9 mouse cellular contexts compared by ENCODE assay signal in genomic region chr6:126497878-126498277, GRCm38 (mm10). TPM values are rescaled to one million over a fixed set of nuclear protein-coding genes. Genes with fewer than 3 reads are reported as not detected.
DNase-seq lines count a peak whose midpoint lies in the region; ATAC-seq and TF ChIP-seq lines count a peak whose summit lies in the region.
"Had no signal": no experiment of that assay in that cellular context is flagged by ENCODE, and none has a peak within 500 bp of the region (broad histone marks: within the 10 kb centered on the region; RNA-seq: fewer than 3 reads in every experiment).

No protein-coding gene starts in this region.

- peaks cover 6% of the 10 kb centered on the region; the same call in 1 of the 2 replicates for H3K9me3 ChIP-seq in forebrain, embryonic 13.5 days (replicated peaks)
- H3K9me3 ChIP-seq in stomach, postnatal 0 days (ENCODE audit: control insufficient read depth, low read length): no peaks in the 10 kb centered on the region

- ATAC-seq in forebrain, embryonic 13.5 days: peak; percentile 55; the same call in 1 of the 2 replicates
- ATAC-seq in stomach, postnatal 0 days (ENCODE audit: low FRiP score, low TSS enrichment): no peak

- H3K27ac ChIP-seq in forebrain, embryonic 13.5 days: no peak overlapping the region
- no peak overlapping the region for H3K27ac ChIP-seq in stomach, postnatal 0 days (replicated peaks)

- peak; percentile 29 to 82 for DNase-seq in adrenal gland, adult (ENCODE audit: inconsistent age in 2 of 2, low spot score in 1 of 2)
- DNase-seq in adrenal gland, adult 8-10 months: no peak
- DNase-seq in thymus, postnatal 4 days: peak; percentile 33
- no peak for DNase-seq in thymus, postnatal 25 days
- peak; percentile 84 to 87 for DNase-seq in kidney, postnatal 4 days
- DNase-seq in lung, postnatal 14 days: peak; percentile 64
- DNase-seq in stomach, postnatal 0 days (ENCODE audit: low spot score): peak; percentile 45

- no peak overlapping the region for H3K9ac ChIP-seq in forebrain, embryonic 13.5 days
- H3K9ac ChIP-seq in stomach, postnatal 0 days (ENCODE audit: low read length): no peak overlapping the region

- no peak overlapping the region for H3K4me3 ChIP-seq in forebrain, embryonic 13.5 days
- no peak overlapping the region for H3K4me3 ChIP-seq in stomach, postnatal 0 days (ENCODE audit: low read depth, low read length)
- H3K4me3 ChIP-seq: myocyte had no signal

- H3K27me3 ChIP-seq in forebrain, embryonic 13.5 days: no peaks in the 10 kb centered on the region
- no peaks in the 10 kb centered on the region for H3K27me3 ChIP-seq in stomach, postnatal 0 days (ENCODE audit: control insufficient read depth, insufficient read depth, low read length)

- H3K36me3 ChIP-seq in forebrain, embryonic 13.5 days (ENCODE audit: poor library complexity, severe bottlenecking): no peaks in the 10 kb centered on the region
- H3K36me3 ChIP-seq in stomach, postnatal 0 days (ENCODE audit: control insufficient read depth, insufficient read depth, low read length): no peaks in the 10 kb centered on the region

- 53% methylated on average over 5 of the region's 5 CpGs for WGBS in forebrain, embryonic 13.5 days
- 51% methylated on average over 5 of the region's 5 CpGs for WGBS in stomach, postnatal 0 days

- peaks cover 5% of the 10 kb centered on the region; the same call in 1 of the 2 replicates for H3K4me1 ChIP-seq in forebrain, embryonic 13.5 days
- H3K4me1 ChIP-seq in stomach, postnatal 0 days (replicated peaks; ENCODE audit: control insufficient read depth, insufficient read depth): no peaks in the 10 kb centered on the region

- TF ChIP-seq EP300 in stomach, postnatal 0 days (optimal IDR thresholded peaks at IDR 0.05): no peak

- peak; percentile 89 for TF ChIP-seq CTCF in stomach, postnatal 0 days (IDR thresholded peaks at IDR 0.05; ENCODE audit: low read depth)

- H3K4me2 ChIP-seq in forebrain, embryonic 13.5 days: no peak overlapping the region
- H3K4me2 ChIP-seq in stomach, postnatal 0 days (replicated peaks; ENCODE audit: low read depth): no peak overlapping the region

RNA-seq across cellular contexts. Expression of gene Kcna5, which starts 37.3 kb away (rescaled TPM):
- total RNA-seq in adrenal gland, adult 8-10 months (2022): 1 to 10 TPM; 2.4 to 4.1 (median 3.4) TPM
- 1.2 and 1.3 TPM in 2 replicates for polyA plus RNA-seq in forebrain, embryonic 13.5 days (2015; fragmentation: Nextera tagmentation; extraction: Ambion mirVana)
- 3.2 and 3.5 TPM in 2 replicates for polyA plus RNA-seq in stomach, postnatal 0 days (2015; fragmentation: Nextera tagmentation; extraction: Ambion mirVana)
- polyA plus RNA-seq: myocyte had no signal

Comparison
In these comparisons a context has a peak if more than half of its experiments do, and no peak if none do; other contexts are left out.
1. DNase-seq: peak in adrenal gland, adult (2 of 2), thymus, postnatal 4 days (single experiment), kidney, postnatal 4 days (2 of 2), lung, postnatal 14 days (single experiment) and stomach, postnatal 0 days (single experiment); none in adrenal gland, adult 8-10 months (single experiment) and thymus, postnatal 25 days (single experiment).